Mouse (Mus musculus) MEL (cell line): Measurements from ENCODE around the gene Myh3. TPM values are rescaled to one million over a fixed set of nuclear protein-coding genes. Genes with fewer than 3 reads are reported as not detected.

Experiments used
- DNase-seq: peaks from one replicate; pipeline ENCODE4 v3.0.0; 2011; ENCODE audit warnings: low read depth, low spot score
- H3K27ac ChIP-seq: 2 replicates; pipeline ENCODE4 v1.5.1; 2012; ENCODE audit warnings: low read depth, mild to moderate bottlenecking, control low read depth, low read length, moderate library complexity; ENCODE audit not compliant: control insufficient read depth
- H3K27me3 ChIP-seq, 2 experiments: fragments of 150-350 bp in 1 of 2; sonication (generic) in 1 of 2; 2 replicates each; pipeline ENCODE4 v1.6.1; 2012; ENCODE audit warnings: low read length in 2 of 2, mild to moderate bottlenecking in 2 of 2, improper control_type of control experiment in 1 of 2, moderate library complexity in 1 of 2; ENCODE audit not compliant: insufficient read depth in 2 of 2, control insufficient read depth in 1 of 2
- H3K36me3 ChIP-seq, 2 experiments: 2 replicates each; pipeline ENCODE4 v1.6.1; 2012 to 2014; ENCODE audit warnings: low read length in 2 of 2, improper control_type of control experiment in 1 of 2, inconsistent platforms in 1 of 2, mild to moderate bottlenecking in 1 of 2; ENCODE audit not compliant: insufficient read depth in 2 of 2, control insufficient read depth in 1 of 2
- H3K4me1 ChIP-seq, 2 experiments: fragments of 150-350 bp in 1 of 2; sonication (generic) in 1 of 2; 2 replicates each; pipeline ENCODE4 v1.6.1; 2012; ENCODE audit warnings: low read length in 2 of 2, improper control_type of control experiment in 1 of 2, mild to moderate bottlenecking in 1 of 2; ENCODE audit not compliant: insufficient read depth in 2 of 2, control insufficient read depth in 1 of 2
- H3K4me3 ChIP-seq, 2 experiments: fragments of 150-350 bp in 1 of 2; sonication (generic) in 1 of 2; 2 replicates each; pipeline ENCODE4 v1.5.1; 2012; ENCODE audit warnings: low read depth in 2 of 2, low read length in 2 of 2, mild to moderate bottlenecking in 2 of 2, moderate library complexity in 2 of 2, control low read depth in 1 of 2, improper control_type of control experiment in 1 of 2; ENCODE audit not compliant: control insufficient read depth in 1 of 2, insufficient read depth in 1 of 2
- H3K79me2 ChIP-seq: 2 replicates; pipeline ENCODE4 v1.6.1; 2012; ENCODE audit warnings: mild to moderate bottlenecking, low read length, moderate library complexity; ENCODE audit not compliant: control insufficient read depth, poor library complexity, insufficient read depth
- H3K9ac ChIP-seq: 2 replicates; pipeline ENCODE4 v1.6.1; 2012; ENCODE audit warnings: low read depth, mild to moderate bottlenecking, control low read depth, low read length, moderate library complexity; ENCODE audit not compliant: control insufficient read depth, poor library complexity, severe bottlenecking
- H3K9me3 ChIP-seq: fragments of 150-350 bp; sonication (generic); replicated peaks from 2 replicates; pipeline ENCODE4 v1.6.1; 2012; ENCODE audit warnings: mild to moderate bottlenecking, low read length, improper control_type of control experiment, moderate library complexity; ENCODE audit not compliant: insufficient read depth
- CHD1 ChIP-seq: IDR thresholded peaks from 2 replicates; pipeline ENCODE4 v1.6.1; 2012; ENCODE audit warnings: low read depth, mild to moderate bottlenecking, inconsistent platforms, low read length, improper control_type of control experiment
- ETS1 ChIP-seq: IDR thresholded peaks from 2 replicates; pipeline ENCODE4 v1.6.1; 2012; ENCODE audit warnings: low read depth, mild to moderate bottlenecking, inconsistent platforms, low read length, improper control_type of control experiment, moderate library complexity
- GABPA ChIP-seq: IDR thresholded peaks from 2 replicates; pipeline ENCODE4 v1.6.1; 2012; ENCODE audit warnings: low read depth, mild to moderate bottlenecking, inconsistent platforms, low read length, improper control_type of control experiment, moderate library complexity
- HCFC1 ChIP-seq: IDR thresholded peaks from 2 replicates; pipeline ENCODE4 v1.6.1; 2012; ENCODE audit warnings: low read depth, mild to moderate bottlenecking, inconsistent platforms, low read length, improper control_type of control experiment, moderate library complexity
- JUND ChIP-seq: IDR thresholded peaks from 2 replicates; pipeline ENCODE4 v1.6.1; 2011; ENCODE audit warnings: low read depth, mild to moderate bottlenecking, improper control_type of control experiment, low read length
- MAFK ChIP-seq: IDR thresholded peaks from 2 replicates; pipeline ENCODE4 v1.6.1; 2011; ENCODE audit warnings: low read depth, mild to moderate bottlenecking, low read length, improper control_type of control experiment, borderline replicate concordance
- MAX ChIP-seq: IDR thresholded peaks from 2 replicates; pipeline ENCODE4 v1.6.1; 2011; ENCODE audit warnings: low read length, improper control_type of control experiment
- MAZ ChIP-seq: IDR thresholded peaks from 2 replicates; pipeline ENCODE4 v1.6.1; 2012; ENCODE audit warnings: low read depth, mild to moderate bottlenecking, inconsistent platforms, low read length, improper control_type of control experiment
- MEF2A ChIP-seq: IDR thresholded peaks from 2 replicates; pipeline ENCODE4 v1.6.1; 2014; ENCODE audit warnings: low read depth, mild to moderate bottlenecking, inconsistent platforms, low read length, improper control_type of control experiment; ENCODE audit not compliant: poor library complexity, insufficient replicate concordance, severe bottlenecking; ENCODE audit errors: extremely low read depth
- MXI1 ChIP-seq: IDR thresholded peaks from 2 replicates; pipeline ENCODE4 v1.6.1; 2011; ENCODE audit warnings: mild to moderate bottlenecking, low read depth, low read length, improper control_type of control experiment
- MYC ChIP-seq: IDR thresholded peaks from 2 replicates; pipeline ENCODE4 v1.6.1; 2011; ENCODE audit warnings: low read depth, mild to moderate bottlenecking, low read length, improper control_type of control experiment, moderate library complexity
- NRF1 ChIP-seq: IDR thresholded peaks from 2 replicates; pipeline ENCODE4 v1.6.1; 2014; ENCODE audit warnings: low read depth, mild to moderate bottlenecking, inconsistent platforms, low read length, improper control_type of control experiment, moderate library complexity; ENCODE audit not compliant: poor library complexity, insufficient read depth, severe bottlenecking
- POLR2A ChIP-seq, 2 experiments: IDR thresholded peaks; 2 replicates each; pipeline ENCODE4 v1.6.1; 2011 to 2012; ENCODE audit warnings: low read length in 2 of 2, mild to moderate bottlenecking in 2 of 2, control low read depth in 1 of 2, improper control_type of control experiment in 1 of 2, low read depth in 1 of 2, moderate library complexity in 1 of 2; ENCODE audit not compliant: control insufficient read depth in 1 of 2, insufficient read depth in 1 of 2, poor library complexity in 1 of 2
- POLR2AphosphoS5 ChIP-seq: IDR thresholded peaks from 2 replicates; pipeline ENCODE4 v1.6.1; 2012; ENCODE audit warnings: low read depth, borderline replicate concordance, mild to moderate bottlenecking, inconsistent platforms, low read length, moderate library complexity, mixed read lengths
- RAD21 ChIP-seq: IDR thresholded peaks from 2 replicates; pipeline ENCODE4 v1.6.1; 2011; ENCODE audit warnings: mild to moderate bottlenecking, low read depth, low read length, improper control_type of control experiment
- SIN3A ChIP-seq: IDR thresholded peaks from 2 replicates; pipeline ENCODE4 v1.6.1; 2012; ENCODE audit warnings: low read length, improper control_type of control experiment, inconsistent platforms
- UBTF ChIP-seq: IDR thresholded peaks from 2 replicates; pipeline ENCODE4 v1.6.1; 2012; ENCODE audit warnings: low read depth, mild to moderate bottlenecking, inconsistent platforms, low read length, improper control_type of control experiment, moderate library complexity, borderline replicate concordance; ENCODE audit not compliant: insufficient read depth
- USF1 ChIP-seq: IDR thresholded peaks from 2 replicates; pipeline ENCODE4 v1.6.1; 2014; ENCODE audit warnings: low read depth, mild to moderate bottlenecking, inconsistent platforms, low read length, improper control_type of control experiment, moderate library complexity
- ZKSCAN1 ChIP-seq: IDR thresholded peaks from 2 replicates; pipeline ENCODE4 v1.6.1; 2012; ENCODE audit warnings: low read depth, mild to moderate bottlenecking, inconsistent platforms, low read length, improper control_type of control experiment, moderate library complexity
- polyA plus RNA-seq, 2 experiments: library from polyadenylated mRNA; stranded (reverse) in 1 of 2; unstranded in 1 of 2; fragments of >175 nt in 1 of 2; fragments of >200 nt in 1 of 2; gene quantifications; 2 replicates each; pipeline versions ENCODE4 v1.2.1 to v1.2.4; 2012; ENCODE audit warnings: low replicate concordance in 2 of 2, low read depth in 1 of 2; ENCODE audit not compliant: insufficient read length in 2 of 2, insufficient read depth in 1 of 2, missing spikeins in 1 of 2
- total RNA-seq: library from RNA; depleted of rRNA; stranded (reverse); fragments of 300-350 nt; gene quantifications from 2 replicates; pipeline ENCODE4 v1.2.3, GENCODE M21; 2012

Myh3 gene
- total and polyA plus RNA-seq, 3 experiments: 0.81 to 1.7 TPM; not detected in 1

DNA sequence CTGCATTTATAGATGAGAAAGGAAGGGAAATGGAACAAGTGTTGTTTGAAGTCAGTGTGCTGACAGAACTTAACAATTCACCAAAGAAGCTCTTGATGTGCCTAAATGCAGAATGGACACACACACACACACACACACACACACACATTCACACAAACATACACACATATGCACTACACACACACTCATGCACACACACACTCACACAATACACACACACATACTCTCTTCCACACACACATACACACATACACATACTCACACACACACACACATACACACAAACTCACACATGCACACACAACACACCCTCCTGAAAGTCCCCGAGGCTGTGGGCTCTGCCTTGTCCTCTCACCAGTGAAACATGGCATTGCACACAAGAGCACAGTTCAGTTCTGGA lies 26.1 kb downstream of the Myh3 start:
- H3K4me3 ChIP-seq: no peak overlapping the region
- no peak for DNase-seq
- no peaks in the 10 kb centered on the region for H3K9me3 ChIP-seq
- H3K9ac ChIP-seq: no peak overlapping the region
- no peaks in the 10 kb centered on the region for H3K4me1 ChIP-seq
- H3K79me2 ChIP-seq: no peaks in the 10 kb centered on the region
- TF ChIP-seq MEF2A: no peak
- TF ChIP-seq JUND: no peak
- no peak for TF ChIP-seq UBTF
- TF ChIP-seq MAX: no peak
- no peak for TF ChIP-seq MYC
- TF ChIP-seq ZKSCAN1: no peak
- TF ChIP-seq GABPA: no peak
- TF ChIP-seq USF1: no peak
- no peak for TF ChIP-seq POLR2A (IDR thresholded peaks at IDR 0.05; ENCODE audit: control insufficient read depth in 1 of 2, insufficient read depth in 1 of 2, low read depth in 1 of 2, low read length in 2 of 2, poor library complexity in 1 of 2)
- no peak for TF ChIP-seq CHD1
- no peak for TF ChIP-seq POLR2AphosphoS5
- no peaks in the 10 kb centered on the region for H3K36me3 ChIP-seq
- H3K27ac ChIP-seq: no peak overlapping the region
- peaks cover 0 to 2% of the 10 kb centered on the region in 2 experiments; a peak in 1 of 4 replicates for H3K27me3 ChIP-seq

DNA sequence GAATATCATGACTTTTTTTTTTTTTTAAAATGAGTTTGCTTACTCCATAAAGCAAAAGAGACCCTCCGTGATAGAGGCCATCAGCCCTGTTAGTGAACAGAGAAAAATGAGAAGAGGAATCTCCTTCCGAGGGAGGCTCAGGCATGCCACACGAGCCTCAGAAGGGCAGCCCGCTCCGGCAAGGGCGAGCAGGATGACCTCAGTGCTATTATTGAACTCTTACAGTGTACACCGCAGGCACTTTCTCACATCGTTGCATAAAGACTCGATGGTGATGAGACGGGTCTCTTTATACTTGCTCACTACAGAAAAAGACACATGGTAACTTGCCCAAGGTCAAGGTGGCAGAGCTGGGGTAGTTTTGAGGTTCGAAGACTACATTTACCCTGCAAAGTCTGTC lies 26.6 kb downstream of the Myh3 start:
- TF ChIP-seq CHD1: no peak
- TF ChIP-seq MAFK: no peak
- TF ChIP-seq GABPA: no peak
- TF ChIP-seq HCFC1: no peak
- no peak for TF ChIP-seq MAX
- TF ChIP-seq MAZ: no peak
- no peak for TF ChIP-seq JUND
- TF ChIP-seq RAD21: no peak
- TF ChIP-seq NRF1: no peak
- TF ChIP-seq MXI1: no peak
- TF ChIP-seq SIN3A: no peak
- no peak for TF ChIP-seq ETS1
- Histone ChIP-seq H3K36me3 (no peaks in the 10 kb centered on the region), H3K4me1 (no peaks in the 10 kb centered on the region), H3K27ac (no peak overlapping the region), H3K9ac (no peak overlapping the region), H3K79me2 (no peaks in the 10 kb centered on the region), H3K9me3 (no peaks in the 10 kb centered on the region), H3K27me3 (peaks cover 0 to 2% of the 10 kb centered on the region in 2 experiments; a peak in 1 of 4 replicates), H3K4me3 (no peak overlapping the region)
- DNase-seq: no peak
